Mouse (Mus musculus): ENCODE results near the gene Ccr7. TPM values are rescaled to one million over a fixed set of nuclear protein-coding genes. Genes with fewer than 3 reads are reported as not detected.

Gene Ccr7
- polyA plus RNA-seq, 1 experiment from 2014 or later: not detected

DNA sequence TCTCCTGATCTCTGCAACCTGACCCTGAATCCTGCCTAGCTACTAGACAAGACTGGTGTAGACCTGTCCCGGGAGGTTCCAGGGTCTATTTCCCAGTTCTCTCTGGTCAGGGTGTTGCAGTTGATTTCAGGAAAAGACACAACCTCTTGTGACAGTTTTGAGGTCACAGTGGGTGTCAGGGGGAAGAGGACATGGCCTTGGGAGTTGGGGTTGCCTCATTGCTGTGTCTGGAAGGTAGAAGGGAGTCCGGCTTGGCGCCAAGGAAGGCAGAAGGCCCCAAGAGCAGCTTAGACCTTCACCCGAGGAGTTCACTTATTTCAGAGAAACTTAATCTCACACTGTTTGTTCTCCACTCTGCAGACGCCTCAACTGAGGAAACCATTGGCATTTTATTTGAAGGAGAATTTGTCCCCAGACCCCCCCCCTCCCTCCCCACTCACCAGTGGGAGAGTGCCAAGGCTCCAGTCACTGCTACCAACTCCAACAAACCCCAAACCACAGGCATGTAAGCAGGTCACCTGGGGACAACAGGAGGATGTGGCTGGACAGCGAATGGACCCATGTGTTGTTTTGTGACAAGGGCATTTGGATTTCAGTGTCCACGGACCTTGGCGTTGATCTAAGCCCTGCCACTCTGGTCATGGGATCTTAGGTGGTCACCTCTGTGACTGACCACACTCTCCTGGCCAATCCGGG is 52.2 kb downstream of the Ccr7 start:
- no peak for ATAC-seq
- Histone ChIP-seq H3K36me3 (ENCODE audit: control insufficient read depth, insufficient read depth) (no peaks in the 10 kb centered on the region), H3K4me3 (replicated peaks; ENCODE audit: low read length) (no peak overlapping the region), H3K9me3 (ENCODE audit: control insufficient read depth, low read length) (no peaks in the 10 kb centered on the region), H3K4me1 (replicated peaks; ENCODE audit: control insufficient read depth, insufficient read depth, low read length) (no peaks in the 10 kb centered on the region), H3K27ac (ENCODE audit: low read length) (no peak overlapping the region), H3K9ac (replicated peaks; ENCODE audit: low read depth, low read length) (no peak overlapping the region), H3K4me2 (ENCODE audit: low read length) (no peak overlapping the region), H3K27me3 (replicated peaks; ENCODE audit: control insufficient read depth, insufficient read depth, low read length) (no peaks in the 10 kb centered on the region)
- WGBS: 87% methylated on average over 9 of the region's 9 CpGs

DNA sequence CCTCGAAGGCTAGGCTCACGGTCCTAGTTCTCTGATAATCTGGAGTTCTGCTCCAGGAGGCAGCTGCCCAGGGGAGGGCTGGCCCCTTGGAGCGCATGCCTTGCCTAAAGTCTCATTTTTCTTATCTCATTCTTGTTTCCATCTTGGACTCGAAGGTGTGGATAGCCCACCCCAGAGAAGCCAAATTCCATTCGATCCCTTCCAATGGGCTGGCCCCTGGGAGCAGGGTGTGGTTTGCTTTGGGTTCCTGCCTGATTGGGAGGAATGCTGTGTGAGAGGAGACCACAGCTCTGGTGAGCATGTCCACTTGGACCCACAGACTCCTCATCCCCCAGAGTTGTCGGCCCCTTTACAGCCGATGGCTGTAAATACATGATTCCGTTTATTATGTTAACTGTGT is 53.2 kb downstream of the Ccr7 start:
- H3K4me1 ChIP-seq (replicated peaks; ENCODE audit: control insufficient read depth, insufficient read depth, low read length): no peaks in the 10 kb centered on the region
- 87% methylated on average over 8 of the region's 8 CpGs for WGBS
- H3K4me2 ChIP-seq (ENCODE audit: low read length): no peak overlapping the region
- no peak overlapping the region for H3K9ac ChIP-seq (replicated peaks; ENCODE audit: low read depth, low read length)
- H3K36me3 ChIP-seq (ENCODE audit: control insufficient read depth, insufficient read depth): no peaks in the 10 kb centered on the region
- H3K27me3 ChIP-seq (replicated peaks; ENCODE audit: control insufficient read depth, insufficient read depth, low read length): no peaks in the 10 kb centered on the region
- H3K4me3 ChIP-seq (replicated peaks; ENCODE audit: low read length): no peak overlapping the region
- no peak overlapping the region for H3K27ac ChIP-seq (ENCODE audit: low read length)
- no peak for ATAC-seq
- no peaks in the 10 kb centered on the region for H3K9me3 ChIP-seq (ENCODE audit: control insufficient read depth, low read length)

DNA sequence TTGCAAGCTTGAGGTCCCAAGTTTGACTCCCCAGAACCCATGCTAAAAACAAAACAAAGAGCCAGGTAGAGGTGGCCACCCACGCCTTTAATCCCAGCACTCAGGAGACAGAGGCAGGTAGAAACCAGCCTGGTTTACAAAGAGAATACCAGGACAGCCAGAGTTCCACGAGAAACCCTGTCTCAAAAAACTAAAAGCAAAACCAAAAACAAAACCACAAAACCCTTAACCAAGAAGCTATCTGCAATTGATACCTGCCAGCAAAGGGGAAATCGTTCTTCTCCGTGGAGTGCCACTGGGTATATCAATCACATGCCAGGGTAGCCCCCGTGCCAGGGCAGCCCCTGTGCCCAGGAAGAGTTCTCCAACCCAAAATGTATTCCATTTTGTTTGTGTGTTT is 54.7 kb downstream of the Ccr7 start:
- Histone ChIP-seq H3K9me3 (ENCODE audit: control insufficient read depth, low read length) (no peaks in the 10 kb centered on the region), H3K4me3 (replicated peaks; ENCODE audit: low read length) (no peak overlapping the region), H3K9ac (replicated peaks; ENCODE audit: low read depth, low read length) (no peak overlapping the region), H3K27me3 (replicated peaks; ENCODE audit: control insufficient read depth, insufficient read depth, low read length) (no peaks in the 10 kb centered on the region), H3K36me3 (ENCODE audit: control insufficient read depth, insufficient read depth) (no peaks in the 10 kb centered on the region), H3K4me2 (ENCODE audit: low read length) (no peak overlapping the region), H3K4me1 (replicated peaks; ENCODE audit: control insufficient read depth, insufficient read depth, low read length) (no peaks in the 10 kb centered on the region), H3K27ac (ENCODE audit: low read length) (no peak overlapping the region)
- ATAC-seq: no peak
- 84% methylated on average over 5 of the region's 5 CpGs for WGBS

DNA sequence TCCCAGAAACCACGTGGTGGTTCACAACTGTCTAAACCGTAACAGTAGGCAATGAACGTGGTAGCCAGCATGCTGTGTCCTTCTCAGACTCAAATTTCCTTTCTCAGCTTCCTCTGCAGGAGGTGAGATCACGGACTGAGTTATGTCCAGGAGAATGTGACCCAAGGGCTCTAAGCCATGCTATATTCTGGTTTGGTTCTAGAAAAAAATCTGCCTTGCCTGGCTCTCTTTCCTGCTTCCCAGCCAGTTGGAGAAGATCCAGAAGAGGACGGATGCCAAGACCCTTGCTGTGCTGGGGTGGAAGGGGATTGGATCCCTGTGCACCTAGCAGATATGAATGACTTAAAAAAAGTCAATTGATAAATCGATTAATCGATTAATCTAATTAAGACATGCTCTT is 55.4 kb downstream of the Ccr7 start:
- 82% methylated on average over 7 of the region's 7 CpGs for WGBS
- no peak for ATAC-seq
- H3K27ac ChIP-seq (ENCODE audit: low read length): no peak overlapping the region

DNA sequence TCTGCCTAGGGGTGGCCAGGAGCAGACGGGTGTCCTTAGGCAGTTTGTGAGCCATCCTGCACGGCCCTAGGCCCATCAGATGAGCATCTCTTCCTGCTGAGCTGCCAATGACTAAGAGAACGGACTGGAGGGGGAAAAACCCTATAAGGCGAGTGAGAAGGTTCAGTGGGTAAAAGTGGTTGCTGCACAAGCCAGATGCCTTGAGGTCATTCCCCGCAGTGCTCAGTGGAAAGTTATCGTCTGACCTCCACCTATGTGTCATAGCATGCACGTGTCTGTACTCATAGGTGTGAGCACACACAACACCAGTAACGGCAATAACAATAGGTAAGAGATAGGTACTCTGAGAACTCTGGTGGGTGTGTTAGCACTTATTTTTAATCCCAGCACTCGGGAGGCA is 56.0 kb downstream of the Ccr7 start:
- Histone ChIP-seq H3K4me2 (ENCODE audit: low read length) (no peak overlapping the region), H3K9ac (replicated peaks; ENCODE audit: low read depth, low read length) (no peak overlapping the region), H3K36me3 (ENCODE audit: control insufficient read depth, insufficient read depth) (no peaks in the 10 kb centered on the region), H3K27me3 (replicated peaks; ENCODE audit: control insufficient read depth, insufficient read depth, low read length) (no peaks in the 10 kb centered on the region), H3K27ac (ENCODE audit: low read length) (no peak overlapping the region), H3K4me1 (replicated peaks; ENCODE audit: control insufficient read depth, insufficient read depth, low read length) (no peaks in the 10 kb centered on the region), H3K4me3 (replicated peaks; ENCODE audit: low read length) (no peak overlapping the region), H3K9me3 (ENCODE audit: control insufficient read depth, low read length) (no peaks in the 10 kb centered on the region; the same call in 1 of the 2 replicates)
- no peak for ATAC-seq
- WGBS: 86% methylated on average over 9 of the region's 9 CpGs

More for the DNA sequence above, 55.4 kb downstream of the Ccr7 start:
- Histone ChIP-seq H3K27me3 (replicated peaks; ENCODE audit: control insufficient read depth, insufficient read depth, low read length) (no peaks in the 10 kb centered on the region), H3K4me1 (replicated peaks; ENCODE audit: control insufficient read depth, insufficient read depth, low read length) (no peaks in the 10 kb centered on the region), H3K36me3 (ENCODE audit: control insufficient read depth, insufficient read depth) (no peaks in the 10 kb centered on the region), H3K9ac (replicated peaks; ENCODE audit: low read depth, low read length) (no peak overlapping the region), H3K4me3 (replicated peaks; ENCODE audit: low read length) (no peak overlapping the region), H3K4me2 (ENCODE audit: low read length) (no peak overlapping the region), H3K9me3 (ENCODE audit: control insufficient read depth, low read length) (no peaks in the 10 kb centered on the region; the same call in 1 of the 2 replicates)

DNA sequence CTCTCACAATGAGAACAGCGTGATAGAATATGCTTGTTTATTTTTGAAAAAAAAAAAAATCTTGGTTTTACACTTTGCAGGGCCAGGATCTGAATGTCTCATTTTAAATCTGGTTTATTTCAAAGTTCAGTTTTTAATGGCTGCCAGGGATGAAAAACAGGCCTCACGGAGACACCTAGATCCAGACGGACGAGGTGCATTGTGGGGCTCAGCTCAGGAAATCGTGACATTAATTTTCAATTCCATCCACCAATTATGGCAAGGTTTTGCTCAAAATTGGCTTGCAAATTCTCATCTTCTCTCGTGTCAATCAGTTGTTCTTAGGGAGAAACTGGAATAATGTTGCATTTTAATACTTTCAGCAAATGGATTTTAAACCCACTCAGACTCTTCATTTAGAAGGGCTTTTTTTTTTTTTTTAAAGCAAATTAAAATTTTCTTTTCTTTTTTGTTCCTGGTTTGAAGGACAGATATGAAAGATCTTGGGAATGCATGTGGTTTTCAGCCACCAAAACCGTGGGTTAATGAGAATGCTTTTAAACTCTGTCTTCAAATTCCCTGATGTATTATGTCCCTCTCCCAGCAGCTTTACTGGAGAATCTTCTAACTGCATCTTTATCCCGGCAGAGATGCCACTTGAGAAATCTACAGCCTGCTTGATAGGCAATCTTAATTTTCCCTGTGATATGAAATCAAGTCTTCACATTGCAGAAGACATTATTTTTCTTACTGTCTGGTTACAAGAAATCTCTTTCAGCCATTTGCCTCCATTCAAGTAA is 57.7 kb downstream of the Ccr7 start:
- no peak overlapping the region; the same call in 1 of the 2 replicates for H3K27ac ChIP-seq (ENCODE audit: low read length)
- ATAC-seq: no peak
- WGBS: 70% methylated on average over 8 of the region's 8 CpGs

DNA sequence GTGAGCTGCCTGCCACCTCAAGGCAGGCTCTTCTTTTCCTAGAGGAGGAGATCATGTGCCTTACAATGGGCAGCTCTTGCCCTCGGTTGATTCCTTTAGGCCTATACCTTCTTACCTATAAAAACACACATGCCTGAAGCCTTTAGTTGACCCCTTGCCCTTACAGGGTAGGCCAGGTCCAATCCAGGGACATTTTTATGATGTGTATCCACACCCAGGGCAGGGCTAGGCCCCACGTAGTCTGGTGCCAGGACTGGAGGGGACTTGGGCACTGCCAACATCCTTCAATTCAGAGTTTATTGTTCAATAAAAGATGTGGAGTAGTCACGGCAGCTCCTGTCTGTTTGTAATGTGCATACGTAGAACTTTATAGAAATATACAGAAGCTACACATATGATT is 58.5 kb downstream of the Ccr7 start:
- Histone ChIP-seq H3K27ac (ENCODE audit: low read length) (no peak overlapping the region; the same call in 1 of the 2 replicates), H3K9me3 (ENCODE audit: control insufficient read depth, low read length) (no peaks in the 10 kb centered on the region; the same call in 1 of the 2 replicates), H3K4me1 (replicated peaks; ENCODE audit: control insufficient read depth, insufficient read depth, low read length) (no peaks in the 10 kb centered on the region), H3K4me2 (ENCODE audit: low read length) (no peak overlapping the region), H3K36me3 (ENCODE audit: control insufficient read depth, insufficient read depth) (no peaks in the 10 kb centered on the region), H3K4me3 (replicated peaks; ENCODE audit: low read length) (no peak overlapping the region), H3K27me3 (replicated peaks; ENCODE audit: control insufficient read depth, insufficient read depth, low read length) (no peaks in the 10 kb centered on the region), H3K9ac (replicated peaks; ENCODE audit: low read depth, low read length) (no peak overlapping the region)
- 78% methylated on average over 4 of the region's 4 CpGs for WGBS
- ATAC-seq: no peak

More for the DNA sequence above, 57.7 kb downstream of the Ccr7 start:
- Histone ChIP-seq H3K27me3 (replicated peaks; ENCODE audit: control insufficient read depth, insufficient read depth, low read length) (no peaks in the 10 kb centered on the region), H3K36me3 (ENCODE audit: control insufficient read depth, insufficient read depth) (no peaks in the 10 kb centered on the region), H3K9ac (replicated peaks; ENCODE audit: low read depth, low read length) (no peak overlapping the region), H3K4me3 (replicated peaks; ENCODE audit: low read length) (no peak overlapping the region), H3K9me3 (ENCODE audit: control insufficient read depth, low read length) (no peaks in the 10 kb centered on the region; the same call in 1 of the 2 replicates), H3K4me2 (ENCODE audit: low read length) (no peak overlapping the region), H3K4me1 (replicated peaks; ENCODE audit: control insufficient read depth, insufficient read depth, low read length) (no peaks in the 10 kb centered on the region)

DNA sequence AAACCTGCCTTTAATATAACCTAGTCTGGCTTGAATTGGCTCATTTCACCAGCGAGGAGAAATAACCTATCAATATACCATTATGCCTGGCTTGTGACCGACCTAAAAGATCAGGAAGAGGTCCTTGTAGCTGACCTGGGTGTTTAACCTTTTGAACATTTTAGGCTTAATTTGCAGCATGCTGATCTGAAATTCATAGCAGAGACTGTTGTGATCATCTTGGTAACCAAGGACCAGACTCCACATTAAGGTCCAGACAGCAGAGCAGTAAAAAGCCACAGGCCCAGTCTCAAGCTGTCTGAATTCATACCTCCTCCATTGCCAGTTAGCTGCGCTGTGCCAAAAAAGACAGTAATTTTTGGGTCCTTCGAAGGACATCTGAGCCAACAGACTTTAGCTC is 59.1 kb downstream of the Ccr7 start:
- H3K4me2 ChIP-seq (ENCODE audit: low read length): no peak overlapping the region
- H3K27me3 ChIP-seq (replicated peaks; ENCODE audit: control insufficient read depth, insufficient read depth, low read length): no peaks in the 10 kb centered on the region
- WGBS: 86% methylated on average over 4 of the region's 4 CpGs
- no peak overlapping the region for H3K9ac ChIP-seq (replicated peaks; ENCODE audit: low read depth, low read length)
- H3K27ac ChIP-seq (ENCODE audit: low read length): no peak overlapping the region
- no peaks in the 10 kb centered on the region for H3K4me1 ChIP-seq (replicated peaks; ENCODE audit: control insufficient read depth, insufficient read depth, low read length)
- no peaks in the 10 kb centered on the region; the same call in 1 of the 2 replicates for H3K9me3 ChIP-seq (ENCODE audit: control insufficient read depth, low read length)
- no peak overlapping the region for H3K4me3 ChIP-seq (replicated peaks; ENCODE audit: low read length)
- no peak for ATAC-seq
- no peaks in the 10 kb centered on the region for H3K36me3 ChIP-seq (ENCODE audit: control insufficient read depth, insufficient read depth)

DNA sequence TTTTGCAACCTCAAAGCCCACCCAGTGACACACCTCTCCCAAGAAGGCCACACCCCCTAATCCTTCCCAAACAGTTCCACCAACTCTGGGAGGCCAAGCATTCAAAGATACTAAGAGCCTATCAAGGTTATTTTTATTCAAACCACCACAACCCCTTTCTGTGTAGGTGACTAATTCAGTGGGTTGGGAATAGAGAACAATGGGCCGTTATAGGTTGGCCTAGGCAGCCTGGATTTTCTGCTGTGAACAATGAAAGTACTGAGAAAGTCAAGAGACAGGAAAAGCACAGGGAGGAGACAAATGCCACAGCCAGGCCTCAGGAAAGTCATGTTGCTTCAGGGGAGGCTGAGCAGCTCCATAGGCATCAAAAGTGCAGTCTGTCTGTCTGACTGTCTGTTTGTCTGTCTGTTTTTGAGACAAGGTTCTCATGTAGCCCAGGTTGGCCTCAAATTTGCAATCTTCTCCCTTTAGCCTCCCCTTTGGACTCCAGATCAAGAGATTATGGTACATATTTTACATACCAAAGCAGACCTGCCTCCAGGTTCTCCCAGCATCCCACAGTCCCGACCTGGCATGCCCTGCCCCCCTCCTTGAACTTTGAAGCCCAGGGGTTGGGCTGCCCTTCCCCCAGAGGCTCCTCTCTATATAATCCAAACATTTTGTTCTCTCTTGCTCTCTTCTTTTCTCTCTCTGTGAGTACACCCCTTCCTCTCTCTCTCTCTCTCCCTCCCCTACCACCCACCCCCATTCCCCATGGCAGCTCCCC is 59.8 kb downstream of the Ccr7 start:
- Histone ChIP-seq H3K9me3 (ENCODE audit: control insufficient read depth, low read length) (no peaks in the 10 kb centered on the region; the same call in 1 of the 2 replicates), H3K4me1 (replicated peaks; ENCODE audit: control insufficient read depth, insufficient read depth, low read length) (no peaks in the 10 kb centered on the region), H3K36me3 (ENCODE audit: control insufficient read depth, insufficient read depth) (no peaks in the 10 kb centered on the region), H3K4me3 (replicated peaks; ENCODE audit: low read length) (no peak overlapping the region), H3K27me3 (replicated peaks; ENCODE audit: control insufficient read depth, insufficient read depth, low read length) (no peaks in the 10 kb centered on the region), H3K4me2 (ENCODE audit: low read length) (no peak overlapping the region), H3K9ac (replicated peaks; ENCODE audit: low read depth, low read length) (no peak overlapping the region), H3K27ac (ENCODE audit: low read length) (no peak overlapping the region)
- ATAC-seq: no peak
- WGBS: 59% methylated on average over 2 of the region's 2 CpGs
